Mouse (Mus musculus): ENCODE data around the gene Relch. TPM values are rescaled to one million over a fixed set of nuclear protein-coding genes. Genes with fewer than 3 reads are reported as not detected.
"Not testable (repeated sequence)": the region's sequence is repeated elsewhere in the genome, so short reads cannot be mapped to it uniquely, and the experiment has no call there.

Relch gene
- total RNA-seq, 4 experiments from 2014 or later = 17.6 to 21.4 (median 19.2) TPM

DNA sequence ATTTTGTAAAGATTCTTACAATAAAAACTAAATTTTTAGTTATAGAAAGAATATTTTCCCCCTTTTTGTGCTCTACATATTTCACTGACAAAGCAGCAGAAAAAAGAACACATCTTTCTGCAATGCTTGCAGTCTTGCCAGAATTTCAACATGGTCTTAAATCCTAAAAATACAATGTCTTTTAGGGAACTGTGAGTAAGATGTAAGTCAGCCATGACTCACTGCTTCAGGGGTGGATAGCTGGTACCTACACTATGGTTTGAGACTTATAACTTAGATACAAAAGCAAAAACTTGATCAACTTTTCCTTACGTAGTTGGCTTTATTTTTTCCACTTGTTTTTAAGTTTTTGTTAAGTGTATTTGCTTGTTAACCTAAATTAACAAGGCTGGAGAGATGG lies 78.8 kb downstream of the Relch start:
- DNase-seq (ENCODE audit: low spot score) = peak; percentile 8

DNA sequence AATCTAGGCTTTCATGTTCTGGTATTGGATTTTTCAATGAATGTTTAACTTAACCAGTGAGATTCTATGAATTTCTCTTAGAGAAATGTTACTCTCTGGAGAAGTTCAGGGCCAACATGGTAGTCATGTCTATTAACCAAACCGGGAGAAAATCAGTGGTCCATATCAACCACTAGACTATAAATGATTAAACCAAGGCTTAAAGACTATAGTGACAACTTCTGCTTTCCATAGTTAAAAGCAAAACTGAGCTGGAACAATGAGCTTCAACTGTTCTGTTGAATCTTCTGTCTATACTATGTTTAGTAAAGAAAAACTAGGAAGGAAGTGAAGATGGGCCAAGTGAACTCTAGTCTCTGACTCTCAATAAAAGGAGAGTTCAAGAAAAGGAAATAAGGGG lies 82.8 kb downstream of the Relch start:
- DNase-seq (ENCODE audit: low spot score) = peak; percentile 11

DNA sequence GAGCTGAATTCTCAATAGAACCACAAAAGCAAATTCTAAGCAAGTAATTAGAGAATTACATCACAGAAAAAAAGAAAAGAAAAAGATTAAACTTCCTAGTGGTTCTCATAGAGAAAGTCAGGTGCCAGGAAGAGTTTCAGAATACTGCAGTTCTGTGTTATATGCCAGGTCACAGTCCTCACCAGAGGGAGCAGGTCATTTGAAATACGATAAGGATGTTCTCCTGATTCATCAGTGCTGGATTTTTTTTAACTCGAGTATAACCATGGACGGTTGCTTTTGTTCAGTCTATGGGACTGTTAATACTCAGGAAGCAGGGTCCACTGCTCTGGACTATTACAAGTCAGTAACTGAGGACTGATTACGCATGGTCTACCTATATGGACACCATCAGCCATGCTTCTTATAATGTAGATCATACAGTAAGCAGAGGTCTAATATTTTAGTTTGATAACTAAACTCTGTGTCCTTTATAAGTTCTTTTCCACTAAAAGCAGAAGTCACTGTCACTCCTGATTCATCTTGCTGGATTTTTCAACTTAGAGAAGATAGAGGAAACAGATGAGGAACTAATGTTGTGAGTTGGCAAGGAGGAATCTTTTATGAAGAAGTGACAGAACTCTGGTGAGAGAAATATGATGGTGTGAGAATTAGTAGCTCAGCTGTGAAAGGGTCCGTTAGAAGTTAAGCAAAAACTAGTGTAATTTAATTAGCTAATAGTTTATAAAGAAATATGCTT lies 83.4 kb downstream of the Relch start:
- no peak for DNase-seq (ENCODE audit: low spot score)

DNA sequence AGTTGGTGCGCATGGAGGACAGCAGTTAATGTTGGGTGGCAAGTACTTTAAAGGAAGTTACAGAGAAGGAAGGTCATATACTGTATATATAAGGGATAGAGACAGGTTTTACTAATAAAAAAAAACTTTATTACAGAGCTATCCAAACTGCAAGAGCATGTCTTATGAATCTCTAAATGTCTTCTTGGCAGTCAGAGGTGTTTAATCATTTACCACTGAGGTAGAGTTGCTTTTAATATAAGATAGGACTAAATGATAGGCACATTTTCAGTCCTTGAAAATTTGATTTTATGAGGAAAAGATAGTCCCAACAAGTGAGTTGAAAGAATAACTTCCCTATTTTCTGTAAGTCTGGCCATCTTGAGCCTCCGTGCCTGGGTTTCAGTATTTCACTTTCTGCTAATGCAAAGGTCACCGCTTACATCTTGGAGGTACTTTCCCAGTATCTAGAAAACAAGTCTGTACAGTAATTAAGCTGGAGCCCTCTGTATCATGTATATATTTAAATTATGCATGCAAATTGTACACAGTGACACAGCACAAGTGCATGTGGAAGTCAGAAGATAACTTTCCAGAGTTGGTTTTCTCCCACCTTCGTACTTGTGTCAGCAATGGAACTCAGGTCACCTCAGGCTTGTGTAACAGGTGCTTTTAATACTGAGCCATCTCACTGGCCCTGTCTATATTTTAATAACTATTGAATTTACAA lies 84.6 kb downstream of the Relch start:
- no peak for DNase-seq (ENCODE audit: low spot score)

DNA sequence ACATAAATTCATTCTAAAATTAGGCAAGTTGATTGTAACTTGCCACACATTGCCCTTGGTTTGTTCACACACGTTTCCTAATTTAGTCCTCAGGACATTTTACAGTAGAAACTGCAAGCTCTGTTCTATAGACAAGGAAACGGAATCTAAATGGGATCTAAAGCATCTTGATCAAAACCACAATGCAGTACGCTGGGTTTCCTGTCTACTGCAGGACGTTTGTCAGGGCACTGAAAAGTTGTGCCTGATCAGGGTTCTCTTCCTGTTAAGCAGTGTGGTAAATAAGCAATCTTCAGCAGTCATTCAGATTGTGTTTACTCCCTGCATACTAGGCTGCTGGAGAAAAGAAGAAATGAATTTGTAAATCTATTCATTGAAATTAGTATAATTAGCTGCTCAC lies 88.5 kb downstream of the Relch start:
- DNase-seq (ENCODE audit: low spot score) = no peak

DNA sequence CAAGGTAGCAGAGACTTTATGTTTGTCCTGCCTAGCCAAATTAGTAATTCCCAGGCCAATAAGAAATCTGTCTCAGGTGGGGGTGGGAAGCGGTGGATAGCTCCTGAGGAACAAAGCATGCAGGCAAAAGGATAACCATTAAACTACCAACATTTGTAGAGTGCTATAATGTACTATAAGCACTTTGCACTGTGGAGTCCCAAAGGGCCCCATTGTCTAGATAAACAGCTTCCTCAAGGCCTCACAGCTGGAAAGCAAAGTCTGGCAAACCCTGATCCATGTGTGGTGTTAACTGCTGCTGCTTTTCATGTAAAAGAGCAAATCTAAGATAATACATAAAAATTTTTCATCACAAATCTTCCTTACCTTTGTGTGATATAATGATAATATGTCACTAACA lies 89.3 kb downstream of the Relch start:
- DNase-seq (ENCODE audit: low spot score) = no peak

DNA sequence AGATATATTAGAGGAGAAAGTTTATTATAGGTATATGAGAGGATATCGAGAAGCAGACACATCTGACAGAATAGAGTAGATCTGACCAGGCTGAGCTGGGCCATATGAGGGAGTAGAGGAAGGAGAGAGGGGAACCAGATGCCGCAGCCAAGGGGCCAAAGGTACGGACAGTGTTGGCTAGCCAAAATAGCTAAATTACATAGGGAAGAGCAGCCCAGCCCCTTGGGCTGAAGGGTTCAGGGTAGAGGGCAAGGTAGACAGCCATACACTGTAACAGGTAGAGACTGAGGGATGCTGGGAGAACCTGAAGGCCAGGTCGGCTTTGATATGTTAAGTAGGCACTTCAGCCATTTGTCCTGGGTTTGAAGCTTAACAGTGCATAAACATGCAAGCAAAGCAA lies 95.1 kb downstream of the Relch start:
- no peak for DNase-seq (ENCODE audit: low spot score)

DNA sequence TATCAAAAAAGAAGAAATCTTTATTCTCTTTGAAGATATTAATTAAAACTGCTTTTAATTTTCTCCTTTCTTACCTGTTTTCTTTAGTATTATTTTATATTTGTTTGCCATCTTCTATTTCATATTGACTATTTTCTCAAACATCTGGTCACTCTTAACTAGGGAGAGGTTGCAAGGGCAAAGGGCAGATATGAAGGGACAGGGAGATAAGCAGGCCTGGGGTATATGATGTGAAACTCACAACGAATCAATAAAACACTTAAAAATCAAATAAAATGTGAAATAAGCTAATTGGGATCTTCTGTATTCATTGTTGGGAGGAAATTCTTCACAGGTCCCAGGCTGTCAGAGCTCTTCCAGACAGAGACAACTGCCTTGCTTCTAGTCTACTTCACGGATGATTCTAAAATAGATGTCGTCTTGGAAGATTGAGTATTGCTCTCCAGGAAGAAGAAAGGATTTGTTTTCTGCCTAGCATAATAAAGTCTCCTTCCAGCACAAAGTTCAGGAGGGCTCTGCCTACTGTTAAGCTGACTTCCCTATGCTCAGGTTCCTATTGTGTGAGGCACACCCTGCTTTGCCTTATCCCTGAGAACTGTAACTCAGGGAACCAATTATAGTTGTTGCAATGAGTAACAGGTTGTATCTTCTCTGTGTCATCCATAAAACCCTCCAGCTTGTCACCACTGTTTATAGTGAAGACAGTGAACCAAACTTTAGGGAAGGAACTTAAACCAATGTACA lies 95.9 kb downstream of the Relch start:
- DNase-seq (ENCODE audit: low spot score) = no peak

DNA sequence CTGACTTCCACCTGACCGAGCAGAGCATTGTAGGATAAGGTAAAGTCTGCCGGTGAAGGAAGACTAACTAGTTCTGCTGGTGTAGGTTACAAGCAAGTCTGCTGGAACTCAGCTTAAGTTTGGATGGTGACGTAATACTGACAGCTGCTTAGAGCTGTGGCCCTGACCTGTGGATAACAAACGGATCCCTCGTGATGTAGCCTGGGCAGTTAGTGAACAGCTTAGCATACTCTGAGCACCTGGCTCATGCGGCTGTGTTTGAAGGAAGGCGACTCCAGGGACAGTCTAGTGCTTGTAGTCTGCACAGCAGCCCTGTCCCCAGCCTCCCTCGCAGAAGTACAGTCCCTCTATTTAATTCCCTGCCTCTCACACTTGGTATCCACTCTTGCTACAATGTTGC lies 101.9 kb downstream of the Relch start:
- no peak for DNase-seq (ENCODE audit: low spot score)

DNA sequence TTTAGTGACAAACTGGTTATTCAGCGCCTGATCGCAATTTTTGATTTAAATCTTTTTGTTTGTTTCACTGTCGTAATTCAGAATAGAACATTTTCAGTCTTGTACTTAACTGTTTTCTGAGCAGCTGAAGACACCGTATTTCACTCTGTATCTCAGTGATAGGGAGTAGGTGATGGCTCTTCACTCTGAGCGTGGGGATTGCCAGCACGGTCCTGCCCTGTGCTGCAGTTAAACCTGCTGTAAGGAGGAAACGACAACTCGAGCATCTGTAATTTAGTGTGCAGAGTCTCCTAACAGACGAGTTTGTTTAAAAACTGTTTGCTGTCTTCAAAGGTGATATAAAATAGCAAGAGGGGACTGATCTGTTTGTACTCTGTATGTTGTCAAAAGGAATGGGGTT lies 102.4 kb downstream of the Relch start:
- not testable (repeated sequence) for DNase-seq (ENCODE audit: low spot score)

DNA sequence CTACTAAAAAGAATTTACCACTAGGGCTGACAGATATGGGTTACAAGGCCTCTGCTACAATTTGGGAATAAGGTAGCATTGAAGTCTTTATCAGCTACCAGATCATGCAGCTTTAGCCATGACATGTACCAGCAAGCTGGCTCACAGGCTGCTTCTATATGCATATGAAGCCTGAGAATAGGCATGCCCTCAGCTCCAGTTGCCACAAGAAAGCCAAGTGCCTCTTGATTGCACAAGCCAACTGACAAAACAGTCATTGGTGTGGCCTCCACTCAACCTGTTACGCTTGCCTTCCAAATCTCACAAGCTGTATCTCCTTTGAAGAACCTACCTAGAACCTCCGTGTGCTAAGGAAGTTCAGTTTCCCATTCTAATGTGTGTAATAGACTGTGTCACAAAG lies 104.7 kb downstream of the Relch start:
- no peak for DNase-seq (ENCODE audit: low spot score)

DNA sequence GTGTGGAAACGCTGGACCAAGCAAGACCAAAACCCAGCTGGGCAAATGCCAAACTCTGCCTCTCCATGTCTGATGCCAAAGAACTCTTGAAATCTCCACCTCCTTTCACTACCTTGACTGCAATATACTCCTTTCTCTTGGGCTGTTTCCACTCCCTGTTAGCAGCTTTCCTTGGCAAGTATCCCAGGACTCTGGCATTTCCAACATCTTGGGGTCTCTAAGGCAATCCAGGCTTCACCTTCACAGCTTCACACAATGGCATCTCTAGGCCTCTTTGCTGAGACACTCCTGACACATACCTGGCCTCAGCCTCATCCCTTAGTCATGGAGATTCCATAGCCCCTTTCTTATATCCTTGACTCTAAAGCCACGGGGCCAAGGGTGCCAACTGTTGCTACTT lies 107.0 kb downstream of the Relch start:
- no peak for DNase-seq (ENCODE audit: low spot score)

DNA sequence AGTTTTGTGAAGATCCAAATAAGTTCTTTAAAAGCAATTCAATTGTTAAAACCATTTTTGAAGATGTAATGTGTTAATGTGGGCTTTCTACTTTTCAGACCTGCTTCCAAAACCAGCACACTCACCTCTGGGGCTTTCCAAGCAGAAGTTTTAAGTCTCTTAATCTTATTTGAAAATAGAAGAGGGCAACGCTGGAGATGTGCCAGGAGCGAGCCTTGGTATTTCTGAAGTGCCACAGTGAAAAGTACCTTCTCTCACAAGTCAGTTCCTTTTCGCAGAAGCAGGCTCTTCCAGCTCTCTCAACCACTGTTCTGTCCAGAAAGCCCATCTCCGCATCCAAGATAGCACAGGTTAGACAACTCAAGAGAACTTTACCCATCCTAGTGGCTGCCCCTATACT lies 112.8 kb downstream of the Relch start:
- DNase-seq (ENCODE audit: low spot score) = no peak

DNA sequence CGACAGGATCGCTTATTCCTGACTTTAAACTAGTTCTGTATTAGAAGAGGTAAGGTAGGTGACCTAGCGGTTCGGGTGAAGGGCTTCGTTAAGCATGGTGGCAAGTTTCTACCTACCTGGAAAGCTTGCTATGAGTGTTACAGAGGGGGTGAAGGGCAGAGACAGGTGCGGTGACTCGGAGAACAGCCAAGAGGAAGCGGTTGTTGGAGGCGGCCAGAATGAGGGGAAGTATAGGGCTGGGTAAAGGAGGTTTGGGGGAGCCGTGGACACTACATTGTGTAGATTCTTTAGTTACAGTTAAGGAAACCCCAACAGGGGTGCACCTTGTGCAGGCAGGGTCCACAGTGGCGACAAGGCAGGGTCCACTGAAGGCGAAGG lies 116.4 kb downstream of the Relch start:
- DNase-seq (ENCODE audit: low spot score) = no peak

DNA sequence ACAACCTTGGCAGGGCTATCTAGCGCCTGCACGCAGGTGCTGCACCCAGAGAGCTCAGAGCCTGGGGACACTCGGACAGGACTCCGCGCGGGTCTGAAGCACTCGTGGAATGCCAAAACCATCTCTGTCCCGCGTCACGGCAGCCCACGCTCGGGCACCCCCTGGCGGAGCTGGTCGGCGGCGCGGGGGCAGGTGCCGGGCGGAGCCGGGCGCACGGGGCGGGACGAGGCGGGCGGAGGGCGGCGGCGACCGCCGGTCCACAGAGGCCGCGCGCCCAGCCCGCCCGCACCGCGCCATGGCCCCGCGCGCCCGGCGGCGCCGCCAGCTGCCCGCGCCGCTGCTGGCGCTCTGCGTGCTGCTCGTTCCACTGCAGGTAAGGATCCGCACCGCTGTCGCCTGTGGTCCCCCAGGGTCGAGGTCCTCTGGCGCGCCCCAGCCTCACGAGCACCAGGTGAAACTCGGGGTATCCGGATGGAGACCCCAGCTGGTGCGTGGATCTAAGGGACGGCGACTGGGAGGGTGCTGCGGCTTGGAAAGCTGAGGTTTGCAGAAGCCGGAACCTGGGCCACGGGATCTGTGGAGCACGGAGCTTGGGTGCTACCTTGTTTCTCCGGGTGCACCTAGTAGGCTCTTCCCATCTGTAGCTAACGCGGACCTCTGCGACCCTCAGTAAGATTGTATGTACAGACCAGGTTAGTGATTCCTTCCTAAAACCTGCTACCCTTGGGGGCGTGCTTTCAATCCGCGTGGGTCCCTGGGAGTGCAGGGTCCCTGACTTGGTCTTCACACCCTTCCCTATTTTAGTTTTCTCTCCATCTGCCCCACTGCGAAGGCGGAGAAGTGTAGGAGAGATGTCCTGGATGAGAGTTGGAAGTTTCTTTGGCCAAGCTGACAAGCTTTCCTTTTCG lies 117.0 kb downstream of the Relch start, which contains the start of gene Tnfrsf11a:
Tnfrsf11a (plus strand) TSS at position 262 of the 908 bp plus-strand sequence.
- DNase-seq (ENCODE audit: low spot score) = peak; percentile 25

DNA sequence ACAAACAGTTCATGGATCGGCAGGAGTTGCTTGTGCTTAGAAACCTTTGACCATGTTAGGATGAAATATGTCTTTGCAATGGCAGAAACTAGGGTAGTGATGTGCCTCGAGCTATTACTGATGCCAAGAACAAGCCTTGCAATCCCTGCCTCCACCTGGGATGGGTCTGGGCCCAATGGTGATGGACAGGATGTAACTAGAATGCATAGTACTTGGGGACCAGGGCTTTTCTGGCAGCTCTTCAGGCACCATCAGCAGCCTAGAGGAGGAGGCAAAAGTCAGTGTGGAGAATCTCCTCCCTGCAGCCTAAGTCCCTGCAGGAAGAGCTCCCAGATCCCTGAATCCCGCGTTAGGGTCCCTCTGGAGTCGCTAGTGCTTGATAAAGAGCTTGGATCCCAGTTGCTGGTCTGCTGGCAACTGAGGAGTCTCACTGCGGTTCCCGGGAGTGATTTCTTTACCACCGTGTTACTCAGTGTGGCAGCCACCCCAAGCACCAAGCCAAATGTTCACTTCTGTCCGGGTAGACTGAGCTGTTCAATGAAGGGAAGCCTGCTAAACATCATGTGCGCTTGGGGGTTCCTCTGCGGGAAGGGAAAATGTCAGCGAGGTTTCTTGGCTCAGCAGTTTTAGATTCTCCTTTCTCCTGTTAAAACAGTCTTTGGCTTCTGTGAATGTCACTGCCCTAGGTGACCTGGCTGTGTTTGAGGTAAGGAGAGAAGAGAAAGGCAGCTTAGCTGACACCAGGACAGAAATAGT lies 117.9 kb downstream of the Relch start:
- no peak for DNase-seq (ENCODE audit: low spot score)

DNA sequence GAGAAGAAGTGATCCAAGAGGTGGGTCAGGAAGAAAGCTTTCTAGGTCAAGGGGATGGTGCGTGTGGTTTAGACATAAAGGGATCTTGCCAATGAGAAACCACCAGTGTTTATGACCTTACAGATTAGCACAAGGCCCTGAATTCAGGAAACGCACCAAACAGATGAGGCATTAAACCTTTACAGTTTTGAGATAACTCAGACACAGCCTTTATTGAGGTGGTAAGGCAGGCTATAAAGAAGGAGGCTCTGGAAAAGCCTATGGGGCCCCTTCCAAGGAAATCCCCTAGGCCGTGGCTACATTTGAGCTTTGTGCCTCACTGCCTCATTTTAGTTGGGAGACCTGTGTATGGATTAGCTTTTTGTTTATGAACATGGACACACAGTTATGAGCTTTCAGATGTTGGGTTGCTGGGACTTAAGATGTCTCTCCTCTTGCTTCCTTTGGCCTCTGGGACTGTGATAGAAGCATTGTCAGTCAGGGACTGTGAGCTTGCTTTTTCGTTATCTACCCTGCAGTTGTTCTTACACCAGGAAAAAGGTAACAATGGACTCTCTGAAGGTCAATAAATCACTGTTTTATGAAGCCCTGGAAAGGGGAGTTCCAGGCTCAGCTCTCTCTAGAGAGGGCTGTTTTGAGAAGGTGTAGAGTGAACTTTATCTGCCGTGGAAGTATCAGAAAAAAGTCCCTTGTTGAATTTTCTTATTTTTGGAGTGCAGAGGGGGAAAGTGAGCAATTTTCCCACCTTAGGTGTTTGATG lies 120.8 kb downstream of the Relch start:
- DNase-seq (ENCODE audit: low spot score) = no peak

DNA sequence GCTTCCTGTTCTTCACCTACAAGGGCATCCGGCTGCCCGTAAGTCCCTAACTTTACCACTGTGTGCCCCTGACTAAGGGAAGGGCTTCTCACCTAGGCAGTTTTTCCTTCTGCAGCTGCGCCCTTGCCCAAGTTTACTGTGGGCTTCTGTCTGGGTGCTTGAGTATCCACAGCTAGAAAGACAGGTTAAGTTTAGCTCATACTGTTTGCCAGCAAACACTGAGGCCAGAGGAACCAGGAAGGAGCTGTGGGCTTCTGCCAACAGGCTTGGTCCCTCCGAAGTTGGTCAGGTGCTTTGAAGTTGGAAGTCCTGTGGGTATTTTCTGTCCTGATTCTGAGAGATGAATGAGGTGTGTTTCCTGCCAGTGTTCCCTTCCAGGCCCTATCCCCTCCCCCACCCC lies 121.5 kb downstream of the Relch start:
- no peak for DNase-seq (ENCODE audit: low spot score)

DNA sequence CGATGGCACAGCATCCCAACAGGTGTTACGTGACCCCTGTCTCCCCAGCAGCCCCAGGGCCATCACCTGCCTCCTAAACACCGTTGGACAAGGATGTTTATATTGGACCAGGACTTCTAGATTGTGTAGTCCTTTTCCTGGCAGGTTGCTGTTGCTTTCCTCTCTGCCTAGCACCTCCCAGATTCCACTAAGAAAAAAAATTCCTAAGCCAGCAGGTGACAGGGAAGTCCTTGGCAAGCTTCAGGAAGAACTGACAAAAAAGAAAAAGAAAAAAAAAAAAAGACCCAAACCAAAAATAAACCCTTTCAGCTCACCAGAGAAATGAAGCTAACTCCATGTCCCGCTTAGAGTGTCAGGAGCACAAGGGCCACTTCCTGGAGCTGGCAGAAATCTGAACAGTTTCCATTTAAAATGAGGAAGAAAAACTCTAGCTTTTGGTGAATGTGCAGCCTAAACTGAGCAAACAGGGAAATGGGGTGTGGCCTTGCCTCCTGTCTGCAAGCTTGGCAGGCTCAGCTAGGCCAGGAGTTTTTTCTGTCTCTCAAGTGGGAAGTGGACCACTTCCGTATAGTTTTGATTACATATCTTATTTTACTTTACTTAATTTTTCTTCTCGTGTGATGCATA lies 123.2 kb downstream of the Relch start:
- peak; percentile 40 for DNase-seq (ENCODE audit: low spot score)

DNA sequence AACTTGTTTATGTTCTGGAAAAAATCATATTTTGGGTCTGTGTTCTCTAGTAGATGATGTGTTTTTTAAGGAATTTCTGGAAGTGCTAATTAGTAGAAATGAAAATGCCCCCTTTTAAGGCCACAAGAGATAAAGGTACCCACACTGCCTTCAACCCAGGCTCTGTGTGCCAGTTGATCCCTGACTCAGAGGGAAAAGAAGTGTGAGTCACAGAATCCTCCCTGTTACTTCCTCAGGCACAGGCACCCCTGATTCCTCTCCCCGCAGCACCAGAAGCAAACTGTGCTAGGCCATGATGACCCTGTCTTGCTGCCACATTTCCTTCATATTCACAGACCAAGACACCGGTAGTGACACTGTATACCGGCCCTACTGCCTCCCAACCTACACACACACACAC lies 126.4 kb downstream of the Relch start:
- no peak for DNase-seq (ENCODE audit: low spot score)

Measured in heart, adult 8-10 months (tissue).